In the genomic region with DNA sequence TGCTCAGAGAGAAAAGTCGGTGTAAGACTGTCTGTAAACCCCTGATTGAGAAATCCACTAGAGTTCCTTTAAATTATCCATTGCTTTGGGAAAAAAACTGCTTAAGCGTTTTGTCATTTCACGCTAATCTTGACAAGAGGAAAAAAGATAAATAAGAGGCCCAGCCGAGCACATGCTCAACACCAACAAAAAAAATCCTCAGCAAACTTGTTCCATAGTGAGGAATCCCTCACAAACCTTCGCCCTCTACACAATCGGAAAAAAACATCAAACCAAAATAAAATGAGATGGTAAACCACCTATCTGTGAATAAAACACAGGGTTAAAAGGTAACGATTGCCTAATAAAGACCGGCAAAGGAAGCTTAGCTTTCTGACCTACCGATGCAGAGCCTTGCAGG, we compare ENCODE assay signal across 9 mouse cellular contexts. TPM values are rescaled to one million over a fixed set of nuclear protein-coding genes. Genes with fewer than 3 reads are reported as not detected.
DNase-seq lines count a peak whose midpoint lies in the region; ATAC-seq and TF ChIP-seq lines count a peak whose summit lies in the region.
"Had no signal": no experiment of that assay in that cellular context is flagged by ENCODE, and none has a peak within 500 bp of the region (broad histone marks: within the 10 kb centered on the region; RNA-seq: fewer than 3 reads in every experiment).

No protein-coding gene starts in this region.

- no peaks in the 10 kb centered on the region; the same call in 1 of the 2 replicates for H3K36me3 ChIP-seq in kidney, adult 2 months (ENCODE audit: control insufficient read depth, insufficient read depth, low read length)
- peaks cover 14% of the 10 kb centered on the region; the same call in 1 of the 2 replicates for H3K36me3 ChIP-seq in hindbrain, embryonic 15.5 days
- peaks cover 22% of the 10 kb centered on the region for H3K36me3 ChIP-seq in midbrain, embryonic 13.5 days

- DNase-seq in kidney, adult 2 months = no peak
- no peak for DNase-seq in kidney, postnatal 4 days
- peak; percentile 17 for DNase-seq in adipocyte (ENCODE audit: low spot score)
- no peak for DNase-seq in thymus, postnatal 36 days
- DNase-seq in thymus, postnatal 4 days = no peak
- DNase-seq in left cerebral cortex, adult 8-10 months (ENCODE audit: low spot score in 2 of 2) = no peak
- DNase-seq: right cerebral cortex, postnatal 25 days had no signal

- no peaks in the 10 kb centered on the region for H3K9me3 ChIP-seq in hindbrain, embryonic 15.5 days
- no peaks in the 10 kb centered on the region for H3K9me3 ChIP-seq in midbrain, embryonic 13.5 days

- no peak for TF ChIP-seq CTCF in kidney, adult 2 months (conservative IDR thresholded peaks at IDR 0.05; ENCODE audit: insufficient read depth, insufficient read length, low read depth, low read length)

- 0 out of 2 replicates have a peak overlapping the region, but pooled peaks have one; percentile 98 for H3K4me3 ChIP-seq in kidney, adult 2 months (ENCODE audit: insufficient read depth, low read depth, low read length)
- H3K4me3 ChIP-seq in hindbrain, embryonic 15.5 days = peak overlapping the region; percentile 93
- H3K4me3 ChIP-seq in midbrain, embryonic 13.5 days (replicated peaks) = peak overlapping the region; percentile 82

- ATAC-seq in hindbrain, embryonic 15.5 days (ENCODE audit: low FRiP score, low read depth) = no peak
- ATAC-seq in midbrain, embryonic 13.5 days = no peak

- H3K9ac ChIP-seq in hindbrain, embryonic 15.5 days = peak overlapping the region; percentile 87
- H3K9ac ChIP-seq in midbrain, embryonic 13.5 days (replicated peaks) = peak overlapping the region; percentile 85

- H3K4me1 ChIP-seq in kidney, adult 2 months (ENCODE audit: control insufficient read depth, insufficient read depth, low read length) = peaks cover 6% of the 10 kb centered on the region; the same call in 1 of the 2 replicates
- peaks cover 14% of the 10 kb centered on the region for H3K4me1 ChIP-seq in hindbrain, embryonic 15.5 days (replicated peaks)
- H3K4me1 ChIP-seq in midbrain, embryonic 13.5 days (replicated peaks) = peaks cover 15% of the 10 kb centered on the region

- H3K27me3 ChIP-seq in kidney, adult 2 months (replicated peaks; ENCODE audit: control insufficient read depth, insufficient read depth, low read length) = no peaks in the 10 kb centered on the region
- no peaks in the 10 kb centered on the region for H3K27me3 ChIP-seq in hindbrain, embryonic 15.5 days
- H3K27me3 ChIP-seq in midbrain, embryonic 13.5 days = no peaks in the 10 kb centered on the region

- H3K4me2 ChIP-seq in hindbrain, embryonic 15.5 days = peak overlapping the region; percentile 74
- H3K4me2 ChIP-seq in midbrain, embryonic 13.5 days (replicated peaks) = peak overlapping the region; percentile 79

- TF ChIP-seq POLR2A in kidney, adult 2 months (IDR thresholded peaks at IDR 0.05; ENCODE audit: low read depth, low read length) = no peak

- 6% methylated on average over 9 of the region's 9 CpGs for WGBS in kidney, adult 2 months
- WGBS in hindbrain, embryonic 15.5 days = 20% methylated on average over 9 of the region's 9 CpGs
- 19% methylated on average over 9 of the region's 9 CpGs for WGBS in midbrain, embryonic 13.5 days

- H3K27ac ChIP-seq in kidney, adult 2 months (ENCODE audit: insufficient read depth, low read depth, low read length) = 0 out of 2 replicates have a peak overlapping the region, but pooled peaks have one; percentile 87
- H3K27ac ChIP-seq in hindbrain, embryonic 15.5 days (replicated peaks) = peak overlapping the region; percentile 93
- H3K27ac ChIP-seq in midbrain, embryonic 13.5 days = no peak overlapping the region

RNA-seq across cellular contexts. Expression of gene Xpot, which starts 1.1 kb away (rescaled TPM):
- 78.0 and 108 TPM in 2 replicates for polyA plus RNA-seq in kidney, adult 2 months (2012; rRNA removed)
- 30.2 and 31.4 TPM in 2 replicates for polyA plus RNA-seq in hindbrain, embryonic 15.5 days (2015; fragmentation: Nextera tagmentation; extraction: Ambion mirVana)
- 27.7 and 31.9 TPM in 2 replicates for polyA plus RNA-seq in midbrain, embryonic 13.5 days (2015; fragmentation: Nextera tagmentation; extraction: Ambion mirVana)
- total RNA-seq in left cerebral cortex, adult 8-10 months (2022) = 10 to 100 TPM; 63.0 to 73.9 (median 65.8) TPM

RNA-seq across cellular contexts. Expression of gene D930020B18Rik, which starts 16.4 kb away (rescaled TPM):
- 0.02 TPM in 1 of 2 replicates, not detected in the other for polyA plus RNA-seq in kidney, adult 2 months (2012; rRNA removed)
- polyA plus RNA-seq in hindbrain, embryonic 15.5 days (2015; fragmentation: Nextera tagmentation; extraction: Ambion mirVana) = 0.21 and 0.24 TPM in 2 replicates
- polyA plus RNA-seq in midbrain, embryonic 13.5 days (2015; fragmentation: Nextera tagmentation; extraction: Ambion mirVana) = 0.15 and 0.19 TPM in 2 replicates
- total RNA-seq in left cerebral cortex, adult 8-10 months (2022) = under 1 TPM; 0.14 to 0.72 (median 0.53) TPM

RNA-seq across cellular contexts. Expression of gene Tbk1, which starts 38.4 kb away (rescaled TPM):
- polyA plus RNA-seq in kidney, adult 2 months (2012; rRNA removed) = 7.6 and 14.8 TPM in 2 replicates
- 27.3 and 28.4 TPM in 2 replicates for polyA plus RNA-seq in hindbrain, embryonic 15.5 days (2015; fragmentation: Nextera tagmentation; extraction: Ambion mirVana)
- 33.4 and 34.6 TPM in 2 replicates for polyA plus RNA-seq in midbrain, embryonic 13.5 days (2015; fragmentation: Nextera tagmentation; extraction: Ambion mirVana)
- total RNA-seq in left cerebral cortex, adult 8-10 months (2022) = 10 to 100 TPM; 44.4 to 55.7 (median 48.4) TPM
